Mouse (Mus musculus): ENCODE data around the gene Sv2a.

- TF ChIP-seq CTCF (IDR thresholded peaks at IDR 0.05; ENCODE audit: insufficient read depth, low read length) (no peak), POLR2A (IDR thresholded peaks at IDR 0.05; ENCODE audit: borderline replicate concordance, extremely low read depth, low read depth, low read length) (no peak)
Measured at GRCm38 (mm10) chr3:96243921-96244572, 63.1 kb downstream of the Sv2a start.
